Mouse (Mus musculus) intestine, postnatal 0 days (tissue): Measurements from ENCODE around the gene Vcpkmt. TPM values are rescaled to one million over a fixed set of nuclear protein-coding genes. Genes with fewer than 3 reads are reported as not detected.

ENCODE experiments used
- ATAC-seq: fragments of 200-750 bp; cut with Nextera tagmentation; 2 replicates; pipeline ENCODE4 v1.8.0; 2017; ENCODE audit warnings: mild to moderate bottlenecking, moderate TSS enrichment, moderate library complexity
- H3K27ac ChIP-seq: fragments of 300-500 bp; sonication (generic); 2 replicates; pipeline ENCODE4 v1.5.1; 2014; ENCODE audit warnings: mild to moderate bottlenecking, low read depth, low read length, moderate library complexity
- H3K27me3 ChIP-seq: fragments of 300-500 bp; sonication (generic); replicated peaks from 2 replicates; pipeline ENCODE4 v1.6.1; 2014; ENCODE audit warnings: low read length, mixed read lengths; ENCODE audit not compliant: control insufficient read depth, insufficient read depth
- H3K36me3 ChIP-seq: fragments of 300-500 bp; sonication (generic); 2 replicates; pipeline ENCODE4 v1.6.1; 2014; ENCODE audit warnings: mild to moderate bottlenecking, moderate library complexity; ENCODE audit not compliant: control insufficient read depth, insufficient read depth
- H3K4me1 ChIP-seq: fragments of 300-500 bp; sonication (generic); replicated peaks from 2 replicates; pipeline ENCODE4 v1.6.1; 2014; ENCODE audit warnings: antibody characterized with exemption, low read length, mixed read lengths; ENCODE audit not compliant: control insufficient read depth, insufficient read depth
- H3K4me2 ChIP-seq: fragments of 300-500 bp; sonication (generic); replicated peaks from 2 replicates; pipeline ENCODE4 v1.6.1; 2014; ENCODE audit warnings: low read depth, mild to moderate bottlenecking, moderate library complexity
- H3K4me3 ChIP-seq: fragments of 300-500 bp; sonication (generic); 2 replicates; pipeline ENCODE4 v1.5.1; 2014; ENCODE audit warnings: low read depth, low read length
- H3K9ac ChIP-seq: fragments of 300-500 bp; sonication (generic); 2 replicates; pipeline ENCODE4 v1.6.1; 2014; ENCODE audit warnings: mild to moderate bottlenecking, low read depth, low read length
- H3K9me3 ChIP-seq: fragments of 300-500 bp; sonication (generic); 2 replicates; pipeline ENCODE4 v1.6.1; 2016; ENCODE audit warnings: mixed run types; ENCODE audit not compliant: control insufficient read depth
- CTCF ChIP-seq: sonication (generic); IDR thresholded peaks from 2 replicates; pipeline ENCODE4 v1.5.1; 2016; ENCODE audit warnings: low read depth, mild to moderate bottlenecking, control low read depth, antibody characterized with exemption, moderate library complexity
- WGBS: fragments of 180-500 bp; shearing (Covaris S2); extraction: QIAGEN DNeasy Blood & Tissue Kit; methylation state at CpG from one replicate; pipeline ENCODE4 v1.1.7; 2014; 5-methylcytosine and 5-hydroxymethylcytosine counted together
- microRNA-seq: library from miRNA; unstranded; fragments of <30 nt; microRNA quantifications from one replicate; pipeline ENCODE4, GENCODE M21; 2016
- polyA plus RNA-seq: library from polyadenylated mRNA; unstranded; fragments of >200 nt; fragmentation: Nextera tagmentation; extraction: Ambion mirVana; gene quantifications from 2 replicates; pipeline ENCODE4 v1.2.1, GENCODE M21; 2015

Vcpkmt gene
- polyA plus RNA-seq, 1 experiment from 2014 or later = 19.4 TPM

GRCm38 (mm10) chr12:69536616-69537242 lies 46.1 kb downstream of the Vcpkmt start:
- H3K27ac ChIP-seq = peak overlapping the region; percentile 58; the same call in 1 of the 2 replicates
- H3K4me1 ChIP-seq = peaks cover 9% of the 10 kb centered on the region; the same call in 1 of the 2 replicates
- no peak for TF ChIP-seq CTCF
- no peaks in the 10 kb centered on the region for H3K27me3 ChIP-seq
- H3K36me3 ChIP-seq = no peaks in the 10 kb centered on the region
- H3K4me3 ChIP-seq = no peak overlapping the region
- no peaks in the 10 kb centered on the region for H3K9me3 ChIP-seq
- H3K4me2 ChIP-seq = peak overlapping the region; percentile 61
- ATAC-seq = no peak
- 71% methylated on average over 10 of the region's 10 CpGs for WGBS
- H3K9ac ChIP-seq = no peak overlapping the region

GRCm38 (mm10) chr12:69533237-69533636 lies 49.6 kb downstream of the Vcpkmt start:
- H3K9ac ChIP-seq = no peak overlapping the region
- H3K27me3 ChIP-seq = no peaks in the 10 kb centered on the region
- ATAC-seq = no peak
- H3K4me2 ChIP-seq = no peak overlapping the region
- no peak for TF ChIP-seq CTCF
- WGBS = 62% methylated on average over 5 of the region's 5 CpGs
- no peak overlapping the region for H3K4me3 ChIP-seq
- H3K27ac ChIP-seq = no peak overlapping the region
- H3K9me3 ChIP-seq = no peaks in the 10 kb centered on the region
- no peaks in the 10 kb centered on the region for H3K36me3 ChIP-seq
- peaks cover 8% of the 10 kb centered on the region; the same call in 1 of the 2 replicates for H3K4me1 ChIP-seq

GRCm38 (mm10) chr12:69532530-69532929 lies 50.3 kb downstream of the Vcpkmt start:
- WGBS = 90% methylated on average over 3 of the region's 3 CpGs
- Histone ChIP-seq H3K4me3 (no peak overlapping the region), H3K4me1 (peaks cover 1% of the 10 kb centered on the region; the same call in 1 of the 2 replicates), H3K9me3 (no peaks in the 10 kb centered on the region), H3K9ac (no peak overlapping the region), H3K4me2 (no peak overlapping the region), H3K27ac (no peak overlapping the region), H3K27me3 (no peaks in the 10 kb centered on the region), H3K36me3 (no peaks in the 10 kb centered on the region)
- ATAC-seq = no peak
- TF ChIP-seq CTCF = no peak

GRCm38 (mm10) chr12:69532091-69532490 lies 50.7 kb downstream of the Vcpkmt start:
- no peak for ATAC-seq

GRCm38 (mm10) chr12:69529694-69530403 lies 53.0 kb downstream of the Vcpkmt start:
- WGBS = 72% methylated on average over 13 of the region's 13 CpGs
- no peak overlapping the region for H3K4me2 ChIP-seq
- H3K9me3 ChIP-seq = no peaks in the 10 kb centered on the region
- TF ChIP-seq CTCF = no peak
- H3K4me1 ChIP-seq = no peaks in the 10 kb centered on the region
- no peak for ATAC-seq
- H3K9ac ChIP-seq = no peak overlapping the region
- H3K27me3 ChIP-seq = no peaks in the 10 kb centered on the region
- no peak overlapping the region for H3K4me3 ChIP-seq
- H3K36me3 ChIP-seq = no peaks in the 10 kb centered on the region
- no peak overlapping the region for H3K27ac ChIP-seq

More at GRCm38 (mm10) chr12:69532091-69532490, 50.7 kb downstream of the Vcpkmt start:
- no peak overlapping the region for H3K9ac ChIP-seq
- WGBS = 96% methylated on average over 4 of the region's 4 CpGs
- no peaks in the 10 kb centered on the region for H3K9me3 ChIP-seq
- H3K4me1 ChIP-seq = no peaks in the 10 kb centered on the region
- H3K27ac ChIP-seq = no peak overlapping the region
- no peak overlapping the region for H3K4me2 ChIP-seq
- H3K4me3 ChIP-seq = no peak overlapping the region
- TF ChIP-seq CTCF = no peak
- no peaks in the 10 kb centered on the region for H3K36me3 ChIP-seq
- no peaks in the 10 kb centered on the region for H3K27me3 ChIP-seq

- Histone ChIP-seq H3K9me3 (no peaks in the 10 kb centered on the region), H3K4me2 (no peak overlapping the region), H3K4me3 (no peak overlapping the region), H3K36me3 (no peaks in the 10 kb centered on the region), H3K9ac (no peak overlapping the region), H3K27ac (no peak overlapping the region), H3K27me3 (no peaks in the 10 kb centered on the region), H3K4me1 (no peaks in the 10 kb centered on the region)
- no peak for ATAC-seq
- 72% methylated on average over 8 of the region's 8 CpGs for WGBS
- no peak for TF ChIP-seq CTCF
Measured at GRCm38 (mm10) chr12:69528275-69529032, 54.4 kb downstream of the Vcpkmt start.

Small RNA genes within 50 kb of the gene (microRNA-seq; reads per million reads assigned to microRNA genes)
- gene Gm23018 = not detected

Other genes with a start within 250 kb of the Vcpkmt start
- 41.9 and 45.3 TPM in 2 replicates for gene Nemf, start 225.9 kb downstream of the Vcpkmt start, polyA plus RNA-seq
- gene Arf6, start 210.9 kb downstream of the Vcpkmt start, polyA plus RNA-seq = 82.7 and 86.3 TPM in 2 replicates
- 1.9 and 2.4 TPM in 2 replicates for gene Gm9887, start 210.6 kb downstream of the Vcpkmt start, polyA plus RNA-seq
- 9.4 and 10.1 TPM in 2 replicates for gene Sos2, start 98.8 kb upstream of the Vcpkmt start, polyA plus RNA-seq
- 13.8 and 14.3 TPM in 2 replicates for gene L2hgdh, start 141.8 kb upstream of the Vcpkmt start, polyA plus RNA-seq
- gene Atp5s, start 141.9 kb upstream of the Vcpkmt start, polyA plus RNA-seq = 26.1 and 31.6 TPM in 2 replicates
- gene Cdkl1, start 208.2 kb upstream of the Vcpkmt start, polyA plus RNA-seq = 1.5 and 1.6 TPM in 2 replicates